Mouse (Mus musculus): ENCODE results near the gene Uhrf1.

The Uhrf1 gene

GRCm38 (mm10) chr17:56350694-56351093 lies 47.6 kb downstream of the Uhrf1 start:
- peak; percentile 63 to 88 for DNase-seq

GRCm38 (mm10) chr17:56356921-56357885 lies 54.1 kb downstream of the Uhrf1 start:
- DNase-seq = peak; percentile 57 to 77

GRCm38 (mm10) chr17:56359183-56359725 lies 56.1 kb downstream of the Uhrf1 start:
- DNase-seq = no peak

- no peak for DNase-seq
These were observed 56.7 kb downstream of the Uhrf1 start for GRCm38 (mm10) chr17:56359864-56360263.

- no peak for DNase-seq
These were observed 57.3 kb downstream of the Uhrf1 start for GRCm38 (mm10) chr17:56360451-56360850.

- DNase-seq = no peak
These were observed 58.4 kb downstream of the Uhrf1 start for GRCm38 (mm10) chr17:56361542-56361941.

GRCm38 (mm10) chr17:56365791-56366673 lies 62.9 kb downstream of the Uhrf1 start:
- DNase-seq = peak in 1 of 2 experiments; percentile 14

GRCm38 (mm10) chr17:56368291-56368790 lies 65.2 kb downstream of the Uhrf1 start:
- DNase-seq = no peak

- DNase-seq = no peak
These were observed 67.0 kb downstream of the Uhrf1 start for GRCm38 (mm10) chr17:56370090-56370489.

GRCm38 (mm10) chr17:56371029-56371660 lies 68.0 kb downstream of the Uhrf1 start:
- no peak for DNase-seq

- DNase-seq = no peak
These were observed 69.0 kb downstream of the Uhrf1 start for GRCm38 (mm10) chr17:56372109-56372508.

All from lung, postnatal 4 days (tissue).